In genomic region chr3:37703066-37703465, GRCm38 (mm10) we compare ENCODE assay signal across 22 mouse cellular contexts. TPM values are rescaled to one million over a fixed set of nuclear protein-coding genes. Genes with fewer than 3 reads are reported as not detected.
DNase-seq lines count a peak whose midpoint lies in the region; ATAC-seq and TF ChIP-seq lines count a peak whose summit lies in the region.
"Had no signal": no experiment of that assay in that cellular context is flagged by ENCODE, and none has a peak within 500 bp of the region (broad histone marks: within the 10 kb centered on the region; RNA-seq: fewer than 3 reads in every experiment).

No protein-coding gene starts in this region.

- no peak overlapping the region for H3K27ac ChIP-seq in midbrain, embryonic 11.5 days (ENCODE audit: low read depth, low read length)
- H3K27ac ChIP-seq in midbrain, embryonic 16.5 days (ENCODE audit: low read length): no peak overlapping the region
- no peak overlapping the region for H3K27ac ChIP-seq in left cerebral cortex, adult 2 months
- H3K27ac ChIP-seq: embryonic facial prominence, embryonic 10.5 days; embryonic facial prominence, embryonic 12.5 days; forebrain, embryonic 13.5 days; forebrain, embryonic 15.5 days had no signal

- H3K4me2 ChIP-seq in midbrain, embryonic 11.5 days: no peak overlapping the region
- no peak overlapping the region for H3K4me2 ChIP-seq in midbrain, embryonic 16.5 days (ENCODE audit: low read length)
- H3K4me2 ChIP-seq: embryonic facial prominence, embryonic 12.5 days; forebrain, embryonic 13.5 days; forebrain, embryonic 15.5 days had no signal

- 94% methylated on average over 6 of the region's 6 CpGs for WGBS in midbrain, embryonic 11.5 days
- 96% methylated on average over 6 of the region's 6 CpGs for whole genome bisulfite sequencing in midbrain, embryonic 16.5 days

- no peaks in the 10 kb centered on the region for H3K36me3 ChIP-seq in midbrain, embryonic 11.5 days (ENCODE audit: control insufficient read depth, insufficient read depth, low read length)
- H3K36me3 ChIP-seq in midbrain, embryonic 16.5 days (ENCODE audit: control insufficient read depth, insufficient read depth, low read length): no peaks in the 10 kb centered on the region
- H3K36me3 ChIP-seq: embryonic facial prominence, embryonic 10.5 days; embryonic facial prominence, embryonic 12.5 days; forebrain, embryonic 15.5 days; G1E had no signal

- TF ChIP-seq CTCF in left cerebral cortex, adult 2 months (IDR thresholded peaks at IDR 0.05): no peak

- peak; percentile 6 for DNase-seq in midbrain, embryonic 11.5 days (ENCODE audit: low spot score, missing footprints)
- peak; percentile 26 for DNase-seq in R1 (ENCODE audit: low read depth, low spot score)
- DNase-seq in left cerebral cortex, adult 2 months (ENCODE audit: extremely low spot score in 1 of 2, low spot score in 2 of 2): no peak
- no peak for DNase-seq in right cerebral cortex, postnatal 25 days
- no peak for DNase-seq in Muller cell, postnatal 12 days (ENCODE audit: inconsistent ontology term)
- DNase-seq: adrenal gland, adult 2 months; adrenal gland, postnatal 10 days; adrenal gland, postnatal 25 days; cerebellum, adult 11 months; cerebellum, adult 18-20 months; cerebellum, adult 9-10 months; cerebellum, postnatal 10 days; cerebellum, postnatal 25 days; forebrain, postnatal 0 days had no signal

- no peaks in the 10 kb centered on the region for H3K27me3 ChIP-seq in midbrain, embryonic 11.5 days (ENCODE audit: control insufficient read depth, insufficient read depth, low read length)
- no peaks in the 10 kb centered on the region for H3K27me3 ChIP-seq in midbrain, embryonic 16.5 days (ENCODE audit: control insufficient read depth, insufficient read depth, low read depth, low read length)
- H3K27me3 ChIP-seq: embryonic facial prominence, embryonic 12.5 days; forebrain, embryonic 13.5 days; forebrain, embryonic 15.5 days had no signal

- no peak for ATAC-seq in midbrain, embryonic 11.5 days (ENCODE audit: low FRiP score)
- ATAC-seq in midbrain, embryonic 16.5 days: no peak
- peak; percentile 69 for ATAC-seq in CD4-positive, CD25-positive, alpha-beta regulatory T cell, adult 4 months
- ATAC-seq in inflammation-experienced regulatory T-cells, adult 6 months: peak; percentile 72
- ATAC-seq: forebrain, embryonic 13.5 days; forebrain, embryonic 15.5 days; forebrain, postnatal 0 days had no signal

- H3K9ac ChIP-seq in midbrain, embryonic 11.5 days (ENCODE audit: low read length): no peak overlapping the region
- H3K9ac ChIP-seq in midbrain, embryonic 16.5 days (ENCODE audit: low read depth, low read length): no peak overlapping the region
- H3K9ac ChIP-seq: embryonic facial prominence, embryonic 12.5 days; forebrain, embryonic 13.5 days; forebrain, embryonic 15.5 days; forebrain, postnatal 0 days had no signal

- H3K4me1 ChIP-seq in midbrain, embryonic 11.5 days (ENCODE audit: control insufficient read depth, insufficient read depth, low read length): no peaks in the 10 kb centered on the region
- no peaks in the 10 kb centered on the region for H3K4me1 ChIP-seq in midbrain, embryonic 16.5 days (ENCODE audit: control insufficient read depth, insufficient read depth, low read length)
- H3K4me1 ChIP-seq: forebrain, embryonic 13.5 days; forebrain, embryonic 15.5 days had no signal

- no peak overlapping the region for H3K4me3 ChIP-seq in midbrain, embryonic 11.5 days (ENCODE audit: low read depth, low read length)
- no peak overlapping the region for H3K4me3 ChIP-seq in midbrain, embryonic 16.5 days (ENCODE audit: low read depth, low read length)
- H3K4me3 ChIP-seq in left cerebral cortex, adult 2 months: no peak overlapping the region
- H3K4me3 ChIP-seq: embryonic facial prominence, embryonic 10.5 days; embryonic facial prominence, embryonic 12.5 days; forebrain, embryonic 13.5 days; forebrain, embryonic 15.5 days had no signal

- intact Hi-C loops in left cerebral cortex, adult 2 months (cut with DNase I): no loop called here

- peaks cover 3% of the 10 kb centered on the region for H3K9me3 ChIP-seq in midbrain, embryonic 11.5 days (ENCODE audit: control insufficient read depth, low read length)
- H3K9me3 ChIP-seq in midbrain, embryonic 16.5 days (replicated peaks; ENCODE audit: control insufficient read depth, low read length, poor library complexity, severe bottlenecking): no peaks in the 10 kb centered on the region; the same call in 1 of the 2 replicates
- H3K9me3 ChIP-seq: embryonic facial prominence, embryonic 12.5 days; forebrain, embryonic 15.5 days had no signal

RNA-seq across cellular contexts. Expression of gene Gm5148, which starts 21.2 kb away (rescaled TPM):
- 1.9 and 3.7 TPM in 2 replicates for polyA plus RNA-seq in midbrain, embryonic 11.5 days (2014; fragmentation: Nextera tagmentation; extraction: Ambion mirVana)
- polyA plus RNA-seq in midbrain, embryonic 16.5 days (2015; fragmentation: Nextera tagmentation; extraction: Ambion mirVana): 16.1 and 16.2 TPM in 2 replicates
- 1 to 10 TPM; 1.9 to 3.1 TPM for polyA plus RNA-seq in CD4-positive, CD25-positive, alpha-beta regulatory T cell, adult 4 months (2017; shearing (Covaris generic))
- 1 to 10 TPM; 1.0 to 2.0 (median 1.6) TPM for polyA plus RNA-seq in inflammation-experienced regulatory T-cells, adult 6 months (2017; shearing (Covaris generic))
- total RNA-seq in left cerebral cortex, adult 2 months (2021): 1 to 10 TPM; 3.5 to 3.7 TPM

Comparison
In these comparisons a context has a peak if more than half of its experiments do, and no peak if none do; other contexts are left out.
1. ATAC-seq: peak in CD4-positive, CD25-positive, alpha-beta regulatory T cell, adult 4 months (single experiment) and inflammation-experienced regulatory T-cells, adult 6 months (single experiment); none in midbrain, embryonic 11.5 days (single experiment) and midbrain, embryonic 16.5 days (single experiment).
2. DNase-seq: peak in midbrain, embryonic 11.5 days (single experiment) and R1 (single experiment); none in left cerebral cortex, adult 2 months (0 of 2), right cerebral cortex, postnatal 25 days (single experiment) and Muller cell, postnatal 12 days (single experiment).